Mouse (Mus musculus) midbrain, embryonic 11.5 days (tissue): ENCODE results near the gene Fam227b. TPM values are rescaled to one million over a fixed set of nuclear protein-coding genes. Genes with fewer than 3 reads are reported as not detected.

ENCODE experiments used
- polyA plus RNA-seq: library from polyadenylated mRNA; unstranded; fragments of >200 nt; fragmentation: Nextera tagmentation; extraction: Ambion mirVana; gene quantifications from 2 replicates; pipeline ENCODE4 v1.2.1, GENCODE M21; 2014

The Fam227b gene
- polyA plus RNA-seq, 1 experiment from 2014 or later, result not detected

Other genes with a start within 250 kb of the Fam227b start
- gene Fgf7, start 117.3 kb downstream of the Fam227b start, polyA plus RNA-seq, result 0.37 and 0.57 TPM in 2 replicates
- gene Dtwd1, start 137 bp upstream of the Fam227b start, polyA plus RNA-seq, result 25.9 and 26.9 TPM in 2 replicates
- gene Gm17555, start 63.1 kb upstream of the Fam227b start, polyA plus RNA-seq, result not detected in 2 replicates